ENCODE assay signal across 15 mouse cellular contexts in genomic region chr10:8807581-8807980, GRCm38 (mm10).
DNase-seq lines count a peak whose midpoint lies in the region; ATAC-seq and TF ChIP-seq lines count a peak whose summit lies in the region.
"Had no signal": no experiment of that assay in that cellular context is flagged by ENCODE, and none has a peak within 500 bp of the region (broad histone marks: within the 10 kb centered on the region; RNA-seq: fewer than 3 reads in every experiment).

No protein-coding gene starts in this region.

- H3K36me3 ChIP-seq in midbrain, postnatal 0 days (ENCODE audit: insufficient read depth, low read length): no peaks in the 10 kb centered on the region
- 0 out of 2 replicates have a peak, but pooled peaks cover 34% of the 10 kb centered on the region for H3K36me3 ChIP-seq in midbrain, embryonic 10.5 days
- H3K36me3 ChIP-seq in stomach, postnatal 0 days (ENCODE audit: control insufficient read depth, insufficient read depth, low read length): no peaks in the 10 kb centered on the region
- H3K36me3 ChIP-seq: neural tube, embryonic 13.5 days had no signal

- peak; percentile 44 for DNase-seq in kidney, adult 11 months
- DNase-seq in kidney, postnatal 10 days: no peak
- peak; percentile 17 for DNase-seq in midbrain, postnatal 0 days (ENCODE audit: low spot score)
- no peak for DNase-seq in midbrain, embryonic 10.5 days (ENCODE audit: low spot score)
- peak; percentile 68 to 81 for DNase-seq in cerebellum, postnatal 10 days
- DNase-seq in stomach, postnatal 0 days (ENCODE audit: low spot score): no peak
- DNase-seq in spleen, postnatal 36 days (ENCODE audit: low spot score in 2 of 2): no peak
- DNase-seq: gastrocnemius, postnatal 14 days; heart, postnatal 4 days; lung, embryonic 14.5 days; right cerebral cortex, postnatal 4 days had no signal

- H3K9me3 ChIP-seq in midbrain, postnatal 0 days (ENCODE audit: low read length): no peaks in the 10 kb centered on the region
- H3K9me3 ChIP-seq in midbrain, embryonic 10.5 days (replicated peaks): no peaks in the 10 kb centered on the region
- H3K9me3 ChIP-seq in stomach, postnatal 0 days (ENCODE audit: control insufficient read depth, low read length): no peaks in the 10 kb centered on the region
- H3K9me3 ChIP-seq: heart, embryonic 12.5 days; limb, embryonic 12.5 days; neural tube, embryonic 13.5 days had no signal

- no peak for ATAC-seq in midbrain, postnatal 0 days (ENCODE audit: low FRiP score)
- ATAC-seq in stomach, postnatal 0 days (ENCODE audit: low FRiP score, low TSS enrichment): peak; percentile 36; the same call in 1 of the 2 replicates
- ATAC-seq: midbrain, embryonic 16.5 days had no signal

- H3K9ac ChIP-seq in midbrain, postnatal 0 days (replicated peaks; ENCODE audit: low read length, poor library complexity, severe bottlenecking): no peak overlapping the region
- H3K9ac ChIP-seq in stomach, postnatal 0 days (ENCODE audit: low read length): no peak overlapping the region
- H3K9ac ChIP-seq: heart, embryonic 12.5 days; limb, embryonic 12.5 days; lung, embryonic 14.5 days; neural tube, embryonic 13.5 days had no signal

- no peak for TF ChIP-seq CTCF in midbrain, postnatal 0 days (IDR thresholded peaks at IDR 0.05)
- TF ChIP-seq CTCF in stomach, postnatal 0 days (IDR thresholded peaks at IDR 0.05; ENCODE audit: low read depth): no peak

- TF ChIP-seq EP300 in stomach, postnatal 0 days (optimal IDR thresholded peaks at IDR 0.05): no peak

- no peak overlapping the region for H3K27ac ChIP-seq in midbrain, postnatal 0 days (ENCODE audit: low read depth, low read length)
- H3K27ac ChIP-seq in midbrain, embryonic 10.5 days (replicated peaks): no peak overlapping the region
- H3K27ac ChIP-seq in stomach, postnatal 0 days (replicated peaks): no peak overlapping the region
- H3K27ac ChIP-seq: limb, embryonic 12.5 days; neural tube, embryonic 13.5 days had no signal

- H3K4me2 ChIP-seq in midbrain, postnatal 0 days (ENCODE audit: low read depth, low read length, poor library complexity, severe bottlenecking): no peak overlapping the region
- no peak overlapping the region for H3K4me2 ChIP-seq in stomach, postnatal 0 days (replicated peaks; ENCODE audit: low read depth)
- H3K4me2 ChIP-seq: heart, embryonic 12.5 days; limb, embryonic 12.5 days; lung, embryonic 14.5 days; neural tube, embryonic 13.5 days had no signal

- H3K4me1 ChIP-seq in midbrain, postnatal 0 days (ENCODE audit: insufficient read depth, low read length): peaks cover 6% of the 10 kb centered on the region; the same call in 1 of the 2 replicates
- H3K4me1 ChIP-seq in midbrain, embryonic 10.5 days: peaks cover 34% of the 10 kb centered on the region
- H3K4me1 ChIP-seq in stomach, postnatal 0 days (replicated peaks; ENCODE audit: control insufficient read depth, insufficient read depth): no peaks in the 10 kb centered on the region

- H3K4me3 ChIP-seq in midbrain, postnatal 0 days (ENCODE audit: low read depth, low read length): no peak overlapping the region
- no peak overlapping the region for H3K4me3 ChIP-seq in midbrain, embryonic 10.5 days
- no peak overlapping the region for H3K4me3 ChIP-seq in stomach, postnatal 0 days (ENCODE audit: low read depth, low read length)
- H3K4me3 ChIP-seq: heart, embryonic 12.5 days; limb, embryonic 12.5 days; neural tube, embryonic 13.5 days had no signal

- no peaks in the 10 kb centered on the region for H3K27me3 ChIP-seq in midbrain, postnatal 0 days (ENCODE audit: insufficient read depth, low read length)
- no peaks in the 10 kb centered on the region for H3K27me3 ChIP-seq in midbrain, embryonic 10.5 days (ENCODE audit: low read depth, poor library complexity, severe bottlenecking)
- H3K27me3 ChIP-seq in stomach, postnatal 0 days (ENCODE audit: control insufficient read depth, insufficient read depth, low read length): no peaks in the 10 kb centered on the region
- H3K27me3 ChIP-seq: heart, embryonic 12.5 days; limb, embryonic 12.5 days; neural tube, embryonic 13.5 days had no signal

- 84% methylated on average over 9 of the region's 9 CpGs for WGBS in midbrain, postnatal 0 days
- WGBS in midbrain, embryonic 10.5 days: 90% methylated on average over 9 of the region's 9 CpGs
- 82% methylated on average over 9 of the region's 9 CpGs for WGBS in stomach, postnatal 0 days

Comparison
In these comparisons a context has a peak if more than half of its experiments do, and no peak if none do; other contexts are left out.
1. DNase-seq: peak in kidney, adult 11 months (single experiment), midbrain, postnatal 0 days (single experiment) and cerebellum, postnatal 10 days (2 of 2); none in kidney, postnatal 10 days (single experiment), midbrain, embryonic 10.5 days (single experiment), stomach, postnatal 0 days (single experiment) and spleen, postnatal 36 days (0 of 2).